Comparison of ENCODE assay signal across 22 mouse cellular contexts in genomic region chr4:62429616-62430015, GRCm38 (mm10). TPM values are rescaled to one million over a fixed set of nuclear protein-coding genes. Genes with fewer than 3 reads are reported as not detected.
DNase-seq lines count a peak whose midpoint lies in the region; ATAC-seq and TF ChIP-seq lines count a peak whose summit lies in the region.
"Had no signal": no experiment of that assay in that cellular context is flagged by ENCODE, and none has a peak within 500 bp of the region (broad histone marks: within the 10 kb centered on the region; RNA-seq: fewer than 3 reads in every experiment).

No protein-coding gene starts in this region.

- peaks cover 2 to 15% of the 10 kb centered on the region in 2 experiments; a peak in 3 of 4 replicates for H3K36me3 ChIP-seq in MEL (ENCODE audit: control insufficient read depth in 1 of 2, insufficient read depth in 2 of 2, low read length in 2 of 2)
- H3K36me3 ChIP-seq in lung, postnatal 0 days (ENCODE audit: insufficient read depth, low read length), result 0 out of 2 replicates have a peak, but pooled peaks cover 4% of the 10 kb centered on the region
- H3K36me3 ChIP-seq in limb, embryonic 10.5 days, result peaks cover 15% of the 10 kb centered on the region
- H3K36me3 ChIP-seq in liver, embryonic 11.5 days (ENCODE audit: control insufficient read depth, insufficient read depth, low read length), result peaks cover 5% of the 10 kb centered on the region; the same call in 1 of the 2 replicates
- H3K36me3 ChIP-seq in forebrain, embryonic 10.5 days (replicated peaks), result peaks cover 16% of the 10 kb centered on the region

- TF ChIP-seq EP300 in MEL (IDR thresholded peaks at IDR 0.05; ENCODE audit: low read depth in 1 of 2, low read length in 2 of 2), result peak; percentile 36 to 48; a peak in 2 of 4 replicates
- no peak for TF ChIP-seq EP300 in lung, postnatal 0 days (IDR thresholded peaks at IDR 0.05)

- H3K4me3 ChIP-seq in MEL (ENCODE audit: control insufficient read depth in 1 of 2, insufficient read depth in 1 of 2, low read depth in 2 of 2, low read length in 2 of 2), result no peak overlapping the region
- no peak overlapping the region for H3K4me3 ChIP-seq in lung, postnatal 0 days (ENCODE audit: low read depth, low read length)
- H3K4me3 ChIP-seq in limb, embryonic 10.5 days, result no peak overlapping the region
- H3K4me3 ChIP-seq in liver, embryonic 11.5 days (ENCODE audit: low read depth, low read length), result no peak overlapping the region
- no peak overlapping the region for H3K4me3 ChIP-seq in forebrain, embryonic 10.5 days

- peaks cover 2 to 22% of the 10 kb centered on the region in 2 experiments; a peak in 2 of 4 replicates for H3K4me1 ChIP-seq in MEL (ENCODE audit: control insufficient read depth in 1 of 2, insufficient read depth in 2 of 2, low read length in 2 of 2)
- no peaks in the 10 kb centered on the region for H3K4me1 ChIP-seq in lung, postnatal 0 days (ENCODE audit: insufficient read depth, low read depth, low read length)
- 0 out of 2 replicates have a peak, but pooled peaks cover 2% of the 10 kb centered on the region for H3K4me1 ChIP-seq in limb, embryonic 10.5 days
- 0 out of 2 replicates have a peak, but pooled peaks cover 2% of the 10 kb centered on the region for H3K4me1 ChIP-seq in liver, embryonic 11.5 days (replicated peaks; ENCODE audit: control insufficient read depth, insufficient read depth, low read length)
- H3K4me1 ChIP-seq in forebrain, embryonic 10.5 days, result no peaks in the 10 kb centered on the region

- no peaks in the 10 kb centered on the region for H3K27me3 ChIP-seq in MEL (ENCODE audit: control insufficient read depth in 1 of 2, insufficient read depth in 2 of 2, low read length in 2 of 2)
- H3K27me3 ChIP-seq in lung, postnatal 0 days (replicated peaks; ENCODE audit: insufficient read depth, low read length), result no peaks in the 10 kb centered on the region
- no peaks in the 10 kb centered on the region for H3K27me3 ChIP-seq in limb, embryonic 10.5 days (ENCODE audit: low read depth, poor library complexity, severe bottlenecking)
- H3K27me3 ChIP-seq in liver, embryonic 11.5 days (replicated peaks; ENCODE audit: control insufficient read depth, insufficient read depth, low read length), result no peaks in the 10 kb centered on the region
- no peaks in the 10 kb centered on the region for H3K27me3 ChIP-seq in forebrain, embryonic 10.5 days (ENCODE audit: poor library complexity, severe bottlenecking)
- H3K27me3 ChIP-seq: CH12.LX, Patski had no signal

- peak; percentile 28; the same call in 1 of the 2 replicates for ATAC-seq in granulocyte monocyte progenitor cell, adult 5-6 weeks (replicated peaks; ENCODE audit: poor library complexity, severe bottlenecking)
- ATAC-seq in megakaryocyte, adult 5-6 weeks (ENCODE audit: poor library complexity, severe bottlenecking), result peak; percentile 47; the same call in 1 of the 2 replicates
- no peak for ATAC-seq in lung, postnatal 0 days
- no peak for ATAC-seq in liver, embryonic 11.5 days (replicated peaks; ENCODE audit: low FRiP score)
- ATAC-seq: activated CD4-positive, CD25-positive, alpha-beta regulatory T cell, adult 4 months; CD4-positive, CD25-positive, alpha-beta regulatory T cell, adult 4 months; Patski had no signal

- TF ChIP-seq CTCF in MEL (IDR thresholded peaks at IDR 0.05 in 2 of 3, conservative IDR thresholded peaks at IDR 0.05 in 1 of 3; ENCODE audit: control insufficient read depth in 1 of 3, insufficient read depth in 1 of 3, low read depth in 2 of 3, low read length in 3 of 3, poor library complexity in 1 of 3, severe bottlenecking in 1 of 3), result no peak
- no peak for TF ChIP-seq CTCF in lung, postnatal 0 days (IDR thresholded peaks at IDR 0.05)

- no peak overlapping the region for H3K4me2 ChIP-seq in lung, postnatal 0 days (replicated peaks; ENCODE audit: low read depth, low read length)
- H3K4me2 ChIP-seq in liver, embryonic 11.5 days, result no peak overlapping the region

- TF ChIP-seq POLR2A in MEL (IDR thresholded peaks at IDR 0.05; ENCODE audit: control insufficient read depth in 1 of 2, insufficient read depth in 1 of 2, low read depth in 1 of 2, low read length in 2 of 2, poor library complexity in 1 of 2), result no peak

- TF ChIP-seq RAD21 in MEL (IDR thresholded peaks at IDR 0.05; ENCODE audit: low read depth, low read length), result no peak

- peak; percentile 67 for DNase-seq in A20 (ENCODE audit: low read depth, low spot score)
- peak; percentile 74 for DNase-seq in MEL (ENCODE audit: low read depth, low spot score)
- DNase-seq in lung, postnatal 0 days (ENCODE audit: low spot score), result no peak
- DNase-seq in limb, embryonic 10.5 days (ENCODE audit: low spot score), result no peak
- no peak for DNase-seq in liver, embryonic 11.5 days (ENCODE audit: low spot score)
- DNase-seq in forebrain, embryonic 10.5 days (ENCODE audit: extremely low spot score, low spot score), result no peak
- DNase-seq: adrenal gland, adult 8-10 months; adrenal gland, postnatal 10 days; adrenal gland, postnatal 14 days; adrenal gland, postnatal 25 days; B cell, adult 2 months; cerebellum, adult 11 months; cerebellum, adult 11-12 months; cerebellum, adult 18-20 months; cerebellum, adult 2 months had no signal

- no peaks in the 10 kb centered on the region for H3K79me2 ChIP-seq in MEL (ENCODE audit: control insufficient read depth, insufficient read depth, low read length, poor library complexity)

- peak overlapping the region; percentile 53 for H3K27ac ChIP-seq in MEL (ENCODE audit: control insufficient read depth, low read depth, low read length)
- H3K27ac ChIP-seq in lung, postnatal 0 days (ENCODE audit: low read length), result no peak overlapping the region
- H3K27ac ChIP-seq in limb, embryonic 10.5 days, result no peak overlapping the region
- H3K27ac ChIP-seq in liver, embryonic 11.5 days (ENCODE audit: low read depth, low read length), result no peak overlapping the region
- no peak overlapping the region for H3K27ac ChIP-seq in forebrain, embryonic 10.5 days

- 78% methylated on average over 9 of the region's 9 CpGs for WGBS in lung, postnatal 0 days
- WGBS in limb, embryonic 10.5 days, result 91% methylated on average over 9 of the region's 9 CpGs
- WGBS in liver, embryonic 11.5 days, result 84% methylated on average over 9 of the region's 9 CpGs
- 90% methylated on average over 9 of the region's 9 CpGs for WGBS in forebrain, embryonic 10.5 days

- no peak overlapping the region for H3K9ac ChIP-seq in MEL (ENCODE audit: control insufficient read depth, low read depth, low read length, poor library complexity, severe bottlenecking)
- H3K9ac ChIP-seq in lung, postnatal 0 days (replicated peaks; ENCODE audit: low read depth), result no peak overlapping the region
- no peak overlapping the region for H3K9ac ChIP-seq in liver, embryonic 11.5 days (ENCODE audit: low read depth, low read length)

- H3K9me3 ChIP-seq in MEL (replicated peaks; ENCODE audit: insufficient read depth, low read length), result no peaks in the 10 kb centered on the region
- H3K9me3 ChIP-seq in lung, postnatal 0 days (ENCODE audit: low read length), result no peaks in the 10 kb centered on the region
- no peaks in the 10 kb centered on the region for H3K9me3 ChIP-seq in limb, embryonic 10.5 days (replicated peaks)
- H3K9me3 ChIP-seq in liver, embryonic 11.5 days (ENCODE audit: control insufficient read depth, low read length), result no peaks in the 10 kb centered on the region
- no peaks in the 10 kb centered on the region for H3K9me3 ChIP-seq in forebrain, embryonic 10.5 days
- H3K9me3 ChIP-seq: G1E had no signal

RNA-seq across cellular contexts. Expression of gene Rnf183, which starts 5.4 kb away (rescaled TPM):
- total RNA-seq in MEL (2012; rRNA removed), result 0.10 and 0.15 TPM in 2 replicates
- polyA plus RNA-seq in MEL (2012; ENCODE audit: insufficient read depth in 1 of 2, insufficient read length in 2 of 2, low read depth in 1 of 2, low replicate concordance in 2 of 2, missing spikeins in 1 of 2), result under 1 TPM in 1 of 2 experiments, not detected in 1; 0.25 TPM
- not detected in 2 replicates for total RNA-seq in granulocyte monocyte progenitor cell, adult 5-6 weeks (2014; fragmentation: Nextera tagmentation)
- not detected in 2 replicates for total RNA-seq in granulocyte monocyte progenitor cell, adult 5-6 weeks (2017)
- total RNA-seq in megakaryocyte, adult 5-6 weeks (2015), result not detected in 2 replicates
- total RNA-seq in megakaryocyte, adult 5-6 weeks (2017), result not detected in 2 replicates
- polyA plus RNA-seq in lung, postnatal 0 days (2015; fragmentation: Nextera tagmentation; extraction: Ambion mirVana), result 0.15 TPM in 1 of 2 replicates, not detected in the other
- not detected in 2 replicates for polyA plus RNA-seq in limb, embryonic 10.5 days (2016; fragmentation: Nextera tagmentation; extraction: Ambion mirVana)
- not detected in 2 replicates for polyA plus RNA-seq in liver, embryonic 11.5 days (2014; fragmentation: Nextera tagmentation; extraction: Ambion mirVana)
- polyA plus RNA-seq in forebrain, embryonic 10.5 days (2016; fragmentation: Nextera tagmentation; extraction: Ambion mirVana), result 0.17 TPM in 1 of 2 replicates, not detected in the other
- total RNA-seq: adrenal gland, postnatal 10 days; adrenal gland, postnatal 14 days; adrenal gland, postnatal 25 days; G1E had no signal
- polyA plus RNA-seq: G1E had no signal

RNA-seq across cellular contexts. Expression of gene Prpf4, which starts 21.0 kb away (rescaled TPM):
- total RNA-seq in MEL (2012; rRNA removed), result 24.4 and 26.9 TPM in 2 replicates
- 10 to 100 TPM in 1 of 2 experiments, not detected in 1; 37.9 TPM for polyA plus RNA-seq in MEL (2012; ENCODE audit: insufficient read depth in 1 of 2, insufficient read length in 2 of 2, low read depth in 1 of 2, low replicate concordance in 2 of 2, missing spikeins in 1 of 2)
- 20.1 and 24.1 TPM in 2 replicates for total RNA-seq in granulocyte monocyte progenitor cell, adult 5-6 weeks (2014; fragmentation: Nextera tagmentation)
- 17.4 and 17.6 TPM in 2 replicates for total RNA-seq in granulocyte monocyte progenitor cell, adult 5-6 weeks (2017)
- total RNA-seq in megakaryocyte, adult 5-6 weeks (2015), result 9.3 and 11.2 TPM in 2 replicates
- total RNA-seq in megakaryocyte, adult 5-6 weeks (2017), result 9.2 and 11.2 TPM in 2 replicates
- polyA plus RNA-seq in lung, postnatal 0 days (2015; fragmentation: Nextera tagmentation; extraction: Ambion mirVana), result 9.6 and 10.0 TPM in 2 replicates
- polyA plus RNA-seq in limb, embryonic 10.5 days (2016; fragmentation: Nextera tagmentation; extraction: Ambion mirVana), result 38.4 and 38.6 TPM in 2 replicates
- 30.7 and 30.8 TPM in 2 replicates for polyA plus RNA-seq in liver, embryonic 11.5 days (2014; fragmentation: Nextera tagmentation; extraction: Ambion mirVana)
- polyA plus RNA-seq in forebrain, embryonic 10.5 days (2016; fragmentation: Nextera tagmentation; extraction: Ambion mirVana), result 37.8 and 38.3 TPM in 2 replicates

RNA-seq across cellular contexts. Expression of gene Cdc26, which starts 21.2 kb away (rescaled TPM):
- total RNA-seq in MEL (2012; rRNA removed), result 80.9 and 81.4 TPM in 2 replicates
- polyA plus RNA-seq in MEL (2012; ENCODE audit: insufficient read depth in 1 of 2, insufficient read length in 2 of 2, low read depth in 1 of 2, low replicate concordance in 2 of 2, missing spikeins in 1 of 2), result 10 to 100 TPM in 1 of 2 experiments, not detected in 1; 80.4 TPM
- 150 and 151 TPM in 2 replicates for total RNA-seq in granulocyte monocyte progenitor cell, adult 5-6 weeks (2014; fragmentation: Nextera tagmentation)
- total RNA-seq in granulocyte monocyte progenitor cell, adult 5-6 weeks (2017), result 103 and 127 TPM in 2 replicates
- total RNA-seq in megakaryocyte, adult 5-6 weeks (2015), result 98.2 and 100 TPM in 2 replicates
- total RNA-seq in megakaryocyte, adult 5-6 weeks (2017), result 71.7 and 85.0 TPM in 2 replicates
- polyA plus RNA-seq in lung, postnatal 0 days (2015; fragmentation: Nextera tagmentation; extraction: Ambion mirVana), result 91.6 and 94.2 TPM in 2 replicates
- 223 and 233 TPM in 2 replicates for polyA plus RNA-seq in limb, embryonic 10.5 days (2016; fragmentation: Nextera tagmentation; extraction: Ambion mirVana)
- polyA plus RNA-seq in liver, embryonic 11.5 days (2014; fragmentation: Nextera tagmentation; extraction: Ambion mirVana), result 155 and 156 TPM in 2 replicates
- polyA plus RNA-seq in forebrain, embryonic 10.5 days (2016; fragmentation: Nextera tagmentation; extraction: Ambion mirVana), result 202 and 205 TPM in 2 replicates

RNA-seq across cellular contexts. Expression of gene Wdr31, which starts 41.1 kb away (rescaled TPM):
- total RNA-seq in MEL (2012; rRNA removed), result 0.85 and 1.9 TPM in 2 replicates
- polyA plus RNA-seq in MEL (2012; ENCODE audit: insufficient read depth in 1 of 2, insufficient read length in 2 of 2, low read depth in 1 of 2, low replicate concordance in 2 of 2, missing spikeins in 1 of 2), result under 1 TPM in 1 of 2 experiments, not detected in 1; 0.91 TPM
- total RNA-seq in granulocyte monocyte progenitor cell, adult 5-6 weeks (2014; fragmentation: Nextera tagmentation), result 1.2 and 2.4 TPM in 2 replicates
- 1.5 and 2.0 TPM in 2 replicates for total RNA-seq in granulocyte monocyte progenitor cell, adult 5-6 weeks (2017)
- total RNA-seq in megakaryocyte, adult 5-6 weeks (2015), result not detected in 2 replicates
- not detected in 2 replicates for total RNA-seq in megakaryocyte, adult 5-6 weeks (2017)
- 5.2 and 6.1 TPM in 2 replicates for polyA plus RNA-seq in lung, postnatal 0 days (2015; fragmentation: Nextera tagmentation; extraction: Ambion mirVana)
- polyA plus RNA-seq in limb, embryonic 10.5 days (2016; fragmentation: Nextera tagmentation; extraction: Ambion mirVana), result 10.5 and 13.4 TPM in 2 replicates
- polyA plus RNA-seq in liver, embryonic 11.5 days (2014; fragmentation: Nextera tagmentation; extraction: Ambion mirVana), result 5.2 and 5.3 TPM in 2 replicates
- 14.6 and 17.4 TPM in 2 replicates for polyA plus RNA-seq in forebrain, embryonic 10.5 days (2016; fragmentation: Nextera tagmentation; extraction: Ambion mirVana)

RNA-seq across cellular contexts. Expression of gene Bspry, which starts 50.2 kb away (rescaled TPM):
- total RNA-seq in MEL (2012; rRNA removed), result 0.13 and 0.19 TPM in 2 replicates
- under 1 TPM in 1 of 2 experiments, not detected in 1; 0.50 TPM for polyA plus RNA-seq in MEL (2012; ENCODE audit: insufficient read depth in 1 of 2, insufficient read length in 2 of 2, low read depth in 1 of 2, low replicate concordance in 2 of 2, missing spikeins in 1 of 2)
- not detected in 2 replicates for total RNA-seq in granulocyte monocyte progenitor cell, adult 5-6 weeks (2014; fragmentation: Nextera tagmentation)
- total RNA-seq in granulocyte monocyte progenitor cell, adult 5-6 weeks (2017), result 0.43 TPM in 1 of 2 replicates, not detected in the other
- 0.57 TPM in 1 of 2 replicates, not detected in the other for total RNA-seq in megakaryocyte, adult 5-6 weeks (2015)
- 0.08 and 0.18 TPM in 2 replicates for total RNA-seq in megakaryocyte, adult 5-6 weeks (2017)
- polyA plus RNA-seq in lung, postnatal 0 days (2015; fragmentation: Nextera tagmentation; extraction: Ambion mirVana), result 26.8 and 33.0 TPM in 2 replicates
- 1.0 and 1.3 TPM in 2 replicates for polyA plus RNA-seq in limb, embryonic 10.5 days (2016; fragmentation: Nextera tagmentation; extraction: Ambion mirVana)
- polyA plus RNA-seq in liver, embryonic 11.5 days (2014; fragmentation: Nextera tagmentation; extraction: Ambion mirVana), result 0.48 and 0.99 TPM in 2 replicates
- polyA plus RNA-seq in forebrain, embryonic 10.5 days (2016; fragmentation: Nextera tagmentation; extraction: Ambion mirVana), result 1.1 and 1.4 TPM in 2 replicates

Comparison
In these comparisons a context has a peak if more than half of its experiments do, and no peak if none do; other contexts are left out.
1. DNase-seq: peak in A20 (single experiment) and MEL (single experiment); none in lung, postnatal 0 days (single experiment), limb, embryonic 10.5 days (single experiment), liver, embryonic 11.5 days (single experiment) and forebrain, embryonic 10.5 days (single experiment).
2. ATAC-seq: peak in granulocyte monocyte progenitor cell, adult 5-6 weeks (single experiment) and megakaryocyte, adult 5-6 weeks (single experiment); none in lung, postnatal 0 days (single experiment) and liver, embryonic 11.5 days (single experiment).